Mouse (Mus musculus) adipocyte (in vitro differentiated cells): ENCODE data around the gene Osbp2.

ENCODE experiments used
- DNase-seq: peaks from one replicate; pipeline ENCODE4 v3.0.0-alpha.2; 2016; ENCODE audit warnings: low spot score

The Osbp2 gene

GRCm38 (mm10) chr11:3862661-3863453, 846 bp downstream of the Osbp2 start:
- no peak for DNase-seq

DNA sequence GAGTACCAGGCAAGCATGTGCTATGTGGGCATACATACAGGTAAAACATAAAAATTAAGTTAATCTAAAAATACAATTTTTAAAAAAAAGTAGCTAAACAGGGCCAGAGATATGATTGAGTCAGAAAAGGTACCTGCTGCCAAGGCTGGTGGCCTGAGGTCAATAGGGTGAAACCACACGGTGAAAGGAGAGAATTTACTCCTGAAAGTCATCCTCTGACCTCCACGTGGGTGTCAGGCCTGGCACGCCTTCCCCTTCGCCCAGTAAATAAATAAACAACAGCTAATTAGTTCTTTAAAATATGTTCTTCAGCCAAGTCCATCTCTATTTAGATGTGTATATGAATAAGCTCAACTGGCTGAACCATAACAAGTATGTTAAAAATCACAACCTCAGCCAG, 3.3 kb downstream of the Osbp2 start:
- DNase-seq, result no peak

GRCm38 (mm10) chr11:3859778-3860177, 3.9 kb downstream of the Osbp2 start:
- DNase-seq, result no peak

DNA sequence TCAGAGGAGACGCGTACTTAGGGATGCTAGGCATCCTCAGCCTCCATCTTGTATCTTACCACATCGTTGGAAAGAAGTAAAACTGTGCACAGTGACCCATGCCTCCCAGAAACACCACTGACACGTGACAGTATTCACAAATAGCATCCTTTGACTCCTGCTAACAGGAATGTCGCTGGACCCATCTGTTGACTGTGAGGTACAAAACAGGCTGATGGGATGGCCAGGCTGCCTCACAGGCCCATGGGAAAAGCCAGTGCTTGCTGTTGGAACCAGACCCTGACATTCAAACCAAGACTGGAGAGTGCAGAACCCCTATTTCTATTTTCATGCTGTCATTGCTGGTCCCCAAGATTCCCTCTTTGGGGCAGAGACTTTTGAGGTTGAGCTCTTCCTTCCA, 5.8 kb downstream of the Osbp2 start:
- DNase-seq, result no peak

GRCm38 (mm10) chr11:3855846-3856245, 7.9 kb downstream of the Osbp2 start:
- DNase-seq, result no peak

DNA sequence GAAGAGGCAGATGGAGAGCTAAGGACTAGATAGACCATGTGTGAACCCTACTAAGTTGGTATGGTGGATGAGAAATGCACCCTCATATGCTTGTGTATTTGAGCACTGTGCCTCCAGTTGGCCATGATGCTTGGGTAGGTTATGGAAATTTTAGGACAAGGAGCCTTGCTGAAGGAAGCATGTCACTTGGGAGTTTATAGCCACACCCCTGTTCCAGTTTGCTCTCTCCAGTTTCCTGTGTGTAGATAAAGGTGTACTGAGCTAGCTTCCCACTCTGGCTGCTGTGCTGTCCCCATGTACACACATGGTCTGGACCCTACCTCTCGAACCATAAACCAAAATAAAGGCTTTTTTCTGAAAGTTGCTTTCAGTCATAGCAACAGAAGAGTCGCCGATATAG, 9.5 kb downstream of the Osbp2 start:
- DNase-seq, result no peak

- DNase-seq, result peak; percentile 51
These were observed 10.1 kb downstream of the Osbp2 start for GRCm38 (mm10) chr11:3853481-3854034.

GRCm38 (mm10) chr11:3853031-3853430, 10.7 kb downstream of the Osbp2 start:
- DNase-seq, result no peak

DNA sequence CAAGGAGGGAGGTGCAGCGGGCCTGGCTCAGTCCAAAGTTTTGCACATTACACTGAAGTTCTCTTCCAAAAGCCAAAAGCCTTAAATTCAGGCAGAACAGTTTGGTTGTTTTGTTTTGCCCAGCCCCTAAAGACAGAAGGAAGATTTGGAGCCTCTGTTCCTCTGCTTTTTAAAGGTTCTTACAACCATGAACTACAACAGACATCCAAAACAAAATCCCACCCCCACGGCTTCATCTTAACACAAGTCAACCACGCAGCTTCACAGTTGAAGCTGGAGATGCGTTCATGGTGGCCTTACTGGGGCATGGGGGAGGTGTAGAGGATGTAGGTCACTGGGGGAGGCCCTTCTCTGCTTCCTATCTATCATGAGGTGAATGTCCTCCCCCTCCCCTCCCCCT, 11.8 kb downstream of the Osbp2 start:
- DNase-seq, result no peak

GRCm38 (mm10) chr11:3850746-3851277, 12.9 kb downstream of the Osbp2 start:
- no peak for DNase-seq

DNA sequence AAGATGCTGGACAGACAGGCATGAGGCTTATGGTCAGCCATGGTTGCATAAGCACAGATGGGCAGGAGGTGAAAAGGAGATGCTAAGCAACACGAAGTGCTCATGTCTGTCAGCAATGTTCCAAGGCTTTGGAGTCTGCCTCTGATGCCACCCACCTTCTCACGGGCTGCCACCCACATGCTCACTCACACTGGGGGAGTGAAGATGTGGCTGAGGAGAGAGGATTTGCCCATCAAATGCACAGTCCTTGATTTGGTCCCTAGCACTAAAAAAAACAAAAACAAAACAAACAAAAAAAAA, 13.4 kb downstream of the Osbp2 start:
- DNase-seq, result no peak

GRCm38 (mm10) chr11:3849469-3850314, 14.0 kb downstream of the Osbp2 start:
- DNase-seq, result no peak

GRCm38 (mm10) chr11:3846351-3846750, 17.4 kb downstream of the Osbp2 start:
- no peak for DNase-seq

DNA sequence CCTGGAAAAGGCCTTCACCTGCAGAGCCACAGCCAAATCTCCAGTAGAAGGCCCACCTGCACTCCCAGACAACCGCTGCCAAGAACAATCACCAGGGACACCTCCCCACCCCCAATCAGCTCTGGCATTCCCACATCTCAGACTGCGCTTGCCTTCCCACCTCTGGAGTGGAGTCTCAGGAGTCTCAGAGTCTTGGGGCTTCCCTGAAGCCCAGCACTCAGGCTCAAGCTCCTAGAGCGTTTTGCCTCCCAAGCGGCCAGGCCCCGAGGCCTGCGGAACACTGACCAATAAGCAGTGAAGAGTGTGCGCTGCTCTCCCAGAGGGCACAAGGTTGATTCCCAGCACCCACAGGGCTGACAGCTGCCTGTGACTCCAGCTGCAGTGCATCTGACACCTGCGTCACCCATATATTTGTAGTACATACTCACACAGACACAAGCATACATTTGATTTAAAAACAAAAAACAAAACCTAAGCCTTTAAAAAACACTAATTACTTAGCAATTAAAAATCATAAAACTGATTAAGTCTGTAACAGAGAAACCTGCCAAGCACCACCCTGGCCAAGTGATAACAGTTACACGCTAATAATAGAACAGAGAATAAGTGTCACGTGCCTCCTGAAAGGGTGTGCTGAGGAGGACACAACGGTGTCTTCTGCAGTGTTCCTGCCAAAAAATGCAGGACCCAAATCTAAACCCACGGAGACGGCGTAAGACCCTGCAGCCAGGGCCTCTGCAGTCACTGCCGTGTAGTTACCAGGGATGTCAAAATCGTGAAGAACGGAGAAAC, 19.6 kb downstream of the Osbp2 start:
- DNase-seq, result no peak

GRCm38 (mm10) chr11:3835271-3835670, 28.4 kb downstream of the Osbp2 start:
- no peak for DNase-seq

- no peak for DNase-seq
These were observed 29.1 kb downstream of the Osbp2 start for GRCm38 (mm10) chr11:3834421-3835098.

DNA sequence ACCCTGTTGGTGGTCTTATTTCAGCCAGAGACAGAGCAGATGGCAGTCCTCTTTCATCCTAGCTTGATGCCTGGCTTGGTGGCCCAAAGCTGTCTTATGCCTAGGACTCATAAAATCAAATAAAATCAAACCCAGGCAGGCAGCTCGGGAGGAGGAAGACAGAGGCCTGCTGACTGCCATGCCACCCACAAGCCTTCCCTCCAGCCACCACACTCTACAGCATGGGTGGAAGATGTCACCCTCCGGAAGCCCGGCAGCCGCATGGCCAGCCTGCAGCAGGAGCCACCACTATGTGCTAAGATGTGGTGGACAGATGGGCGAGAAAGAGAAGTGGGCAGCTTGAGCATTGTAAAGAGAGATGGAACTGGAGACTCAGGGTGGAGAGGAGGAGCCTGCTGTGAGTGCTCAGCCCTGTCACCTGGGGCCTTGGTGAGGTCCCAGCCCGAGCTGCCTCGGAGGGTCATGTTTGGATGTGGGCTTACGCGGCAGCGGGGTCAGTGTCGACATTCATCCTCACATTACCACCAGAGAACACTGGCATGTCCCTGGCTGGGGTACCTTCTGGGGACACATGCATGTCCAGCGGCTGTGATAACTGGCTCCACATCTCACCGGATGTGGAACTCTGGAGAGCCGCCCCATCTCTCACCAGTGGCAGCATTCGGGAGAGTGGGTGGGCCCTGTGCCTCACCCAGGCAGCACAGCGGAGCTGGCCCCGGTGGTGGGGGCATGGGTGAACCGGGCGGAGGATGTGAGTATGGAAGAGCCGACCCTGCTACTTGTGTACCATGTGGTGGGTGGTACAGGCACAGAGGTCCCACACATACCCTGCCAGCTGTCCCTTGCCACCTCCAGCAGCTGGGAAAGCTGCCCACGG, 29.9 kb downstream of the Osbp2 start:
- DNase-seq, result no peak

GRCm38 (mm10) chr11:3832193-3832901, 31.4 kb downstream of the Osbp2 start:
- peak; percentile 47 for DNase-seq

DNA sequence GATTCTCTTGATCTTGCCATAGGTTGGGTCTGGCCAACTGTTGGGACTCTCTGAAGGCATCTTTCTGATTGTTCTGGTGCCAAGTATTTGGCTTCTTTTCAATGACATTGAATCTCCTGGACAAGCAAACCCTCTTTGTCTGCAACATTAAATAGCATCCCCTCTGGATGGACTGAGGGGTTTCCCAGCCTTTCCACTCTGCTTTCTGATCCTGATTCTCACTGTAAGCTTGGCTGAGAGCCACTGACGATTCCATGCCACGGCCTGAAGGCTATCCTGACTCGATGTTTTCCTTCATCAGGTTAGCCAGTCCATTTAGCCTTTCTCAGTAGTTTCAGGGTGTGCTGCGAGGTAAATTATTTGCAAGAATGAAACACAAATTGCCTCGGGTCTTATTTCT, 34.0 kb downstream of the Osbp2 start:
- no peak for DNase-seq

DNA sequence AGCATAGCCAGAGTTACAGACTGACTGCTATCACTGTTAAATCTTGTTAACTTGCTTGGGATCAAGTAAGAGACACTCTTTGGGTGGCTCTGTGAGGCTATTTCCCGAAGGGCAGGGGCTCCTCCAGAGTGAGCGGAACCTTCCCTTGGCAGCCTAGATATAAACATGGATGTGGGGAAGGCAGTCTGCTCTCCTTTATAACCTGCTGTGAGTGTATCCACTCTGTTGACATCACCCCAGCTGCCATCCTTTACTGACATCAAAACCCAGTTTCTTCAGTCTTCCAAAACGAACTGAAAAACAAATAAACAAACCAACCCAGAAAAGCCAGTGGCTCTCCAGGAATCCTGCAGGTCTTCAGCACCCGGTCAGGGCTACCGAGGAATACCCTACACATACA, 39.6 kb downstream of the Osbp2 start:
- no peak for DNase-seq
